Mouse (Mus musculus): ENCODE data around the gene P2ry4. TPM values are rescaled to one million over a fixed set of nuclear protein-coding genes. Genes with fewer than 3 reads are reported as not detected.

The P2ry4 gene
- polyA plus RNA-seq, 1 experiment from 2014 or later: not detected

GRCm38 (mm10) chrX:100571951-100572350, 22.7 kb downstream of the P2ry4 start, which contains the start of gene Awat1:
Gene Awat1, plus strand, starts transcription at chrX:100572251.
- WGBS: 64% methylated on average over 1 of the region's 1 CpGs
- ATAC-seq: no peak
- Histone ChIP-seq H3K4me1 (no peaks in the 10 kb centered on the region), H3K36me3 (ENCODE audit: poor library complexity, severe bottlenecking) (no peaks in the 10 kb centered on the region), H3K4me2 (no peak within 1 kb of the TSS), H3K9me3 (replicated peaks) (no peaks in the 10 kb centered on the region), H3K27me3 (no peaks in the 10 kb centered on the region), H3K27ac (no peak within 1 kb of the TSS), H3K4me3 (no peak within 1 kb of the TSS), H3K9ac (no peak within 1 kb of the TSS)

GRCm38 (mm10) chrX:100565696-100566095, 29.0 kb downstream of the P2ry4 start:
- Histone ChIP-seq H3K27ac (no peak overlapping the region), H3K36me3 (ENCODE audit: poor library complexity, severe bottlenecking) (no peaks in the 10 kb centered on the region), H3K4me1 (no peaks in the 10 kb centered on the region), H3K27me3 (no peaks in the 10 kb centered on the region), H3K4me3 (no peak overlapping the region), H3K9ac (no peak overlapping the region), H3K9me3 (replicated peaks) (no peaks in the 10 kb centered on the region), H3K4me2 (no peak overlapping the region)
- WGBS: 88% methylated on average over 3 of the region's 3 CpGs
- no peak for ATAC-seq

GRCm38 (mm10) chrX:100556026-100556425, 38.6 kb downstream of the P2ry4 start:
- 80% methylated on average over 3 of the region's 3 CpGs for WGBS
- H3K4me3 ChIP-seq: no peak overlapping the region
- no peak for ATAC-seq

More at GRCm38 (mm10) chrX:100556026-100556425, 38.6 kb downstream of the P2ry4 start:
- Histone ChIP-seq H3K27me3 (peaks cover 4% of the 10 kb centered on the region; the same call in 1 of the 2 replicates), H3K9ac (no peak overlapping the region), H3K4me1 (no peaks in the 10 kb centered on the region), H3K4me2 (no peak overlapping the region), H3K9me3 (replicated peaks) (no peaks in the 10 kb centered on the region), H3K36me3 (ENCODE audit: poor library complexity, severe bottlenecking) (no peaks in the 10 kb centered on the region), H3K27ac (no peak overlapping the region)

Other genes with a start within 250 kb of the P2ry4 start
- gene Otud6a, start 165.9 kb downstream of the P2ry4 start, polyA plus RNA-seq (2015; fragmentation: Nextera tagmentation; extraction: Ambion mirVana): not detected in 2 replicates
- 0.45 and 0.57 TPM in 2 replicates for gene Awat2, start 152.2 kb downstream of the P2ry4 start, polyA plus RNA-seq (2015; fragmentation: Nextera tagmentation; extraction: Ambion mirVana)
- gene Igbp1, start 100.6 kb downstream of the P2ry4 start, polyA plus RNA-seq (2015; fragmentation: Nextera tagmentation; extraction: Ambion mirVana): 31.6 and 32.0 TPM in 2 replicates
- not detected in 2 replicates for gene Dgat2l6, start 70.0 kb downstream of the P2ry4 start, polyA plus RNA-seq (2015; fragmentation: Nextera tagmentation; extraction: Ambion mirVana)
- gene Awat1, start 22.6 kb downstream of the P2ry4 start, polyA plus RNA-seq (2015; fragmentation: Nextera tagmentation; extraction: Ambion mirVana): not detected in 2 replicates
- gene Arr3, start 10.6 kb upstream of the P2ry4 start, polyA plus RNA-seq (2015; fragmentation: Nextera tagmentation; extraction: Ambion mirVana): not detected in 2 replicates
- gene Kif4, start 30.9 kb upstream of the P2ry4 start, polyA plus RNA-seq (2015; fragmentation: Nextera tagmentation; extraction: Ambion mirVana): 29.6 and 33.2 TPM in 2 replicates
- 140 and 143 TPM in 2 replicates for gene Pdzd11, start 31.7 kb upstream of the P2ry4 start, polyA plus RNA-seq (2015; fragmentation: Nextera tagmentation; extraction: Ambion mirVana)
- gene Gdpd2, start 135.0 kb upstream of the P2ry4 start, polyA plus RNA-seq (2015; fragmentation: Nextera tagmentation; extraction: Ambion mirVana): 10.7 and 11.5 TPM in 2 replicates
- gene Dlg3, start 172.9 kb upstream of the P2ry4 start, polyA plus RNA-seq (2015; fragmentation: Nextera tagmentation; extraction: Ambion mirVana): 10.4 and 14.2 TPM in 2 replicates